Mouse (Mus musculus): Measurements from ENCODE around the gene Zfp882. TPM values are rescaled to one million over a fixed set of nuclear protein-coding genes. Genes with fewer than 3 reads are reported as not detected.
"Not testable (repeated sequence)": the region's sequence is repeated elsewhere in the genome, so short reads cannot be mapped to it uniquely, and the experiment has no call there.

Gene Zfp882
- total RNA-seq, 1 experiment from 2014 or later = 5.4 TPM

DNA sequence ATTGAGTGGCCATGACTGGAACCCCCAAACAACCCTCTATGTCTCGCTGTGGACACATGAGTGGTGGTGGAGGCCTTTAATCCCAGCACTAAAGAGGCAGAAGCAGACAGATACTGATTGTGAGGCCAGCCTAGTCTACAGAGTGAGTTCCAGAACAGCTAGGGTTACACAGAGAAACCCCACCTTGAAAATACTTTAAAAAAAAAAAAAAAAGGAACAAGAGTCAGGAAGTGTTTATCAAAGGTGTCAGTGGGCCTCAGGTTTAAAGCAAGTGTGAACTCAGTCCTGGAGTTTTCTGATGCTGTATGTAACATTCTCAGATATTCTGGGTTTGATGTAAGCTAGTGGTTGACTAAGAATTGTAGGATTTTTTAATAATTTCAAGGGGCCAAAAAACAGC lies 44.1 kb downstream of the Zfp882 start:
- no peak for DNase-seq

GRCm38 (mm10) chr8:71952961-71953700 lies 44.7 kb downstream of the Zfp882 start:
- DNase-seq = not testable (repeated sequence)

- DNase-seq = no peak
Observed at GRCm38 (mm10) chr8:71954666-71955065, 46.3 kb downstream of the Zfp882 start.

DNA sequence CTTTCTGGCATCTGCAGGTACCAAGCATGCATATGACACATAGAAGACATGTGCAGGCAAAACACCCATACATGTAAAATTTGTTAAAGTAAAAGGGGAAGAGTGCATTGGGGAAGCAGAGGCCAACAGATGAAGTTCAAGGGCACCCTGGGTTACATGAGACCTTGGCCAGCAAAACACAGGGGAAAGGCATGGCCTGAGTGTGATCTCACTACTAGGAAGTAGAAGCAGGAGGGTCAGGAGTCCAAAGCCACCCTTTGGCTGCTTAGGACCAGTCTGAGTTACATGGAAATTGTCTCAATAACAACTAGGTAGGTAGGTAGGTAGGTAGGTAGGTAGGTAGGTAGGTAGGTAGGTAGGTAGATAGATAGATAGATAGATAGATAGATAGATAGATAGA lies 52.1 kb downstream of the Zfp882 start:
- DNase-seq = no peak

GRCm38 (mm10) chr8:71961796-71962195 lies 53.4 kb downstream of the Zfp882 start:
- DNase-seq = no peak

GRCm38 (mm10) chr8:71964051-71964450 lies 55.6 kb downstream of the Zfp882 start:
- DNase-seq = peak; percentile 53

DNA sequence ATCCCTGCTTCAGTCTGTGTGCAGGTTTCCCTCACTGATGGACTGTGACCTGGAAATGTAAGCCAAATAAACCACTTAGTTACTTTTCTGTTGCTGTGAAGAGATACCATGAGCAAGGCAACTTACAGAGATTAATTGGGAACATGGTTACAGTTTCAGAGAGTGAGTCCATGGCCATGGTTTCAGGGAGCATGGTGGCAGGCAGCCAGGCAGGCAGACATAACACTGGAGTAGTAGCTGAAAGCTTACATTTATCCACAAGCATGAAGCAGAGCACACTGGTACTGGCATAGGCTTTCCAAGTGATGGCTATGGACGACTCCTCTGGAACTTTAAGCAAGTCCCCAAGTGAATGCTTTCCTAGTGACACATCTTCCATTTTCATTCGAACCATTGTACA lies 56.8 kb downstream of the Zfp882 start:
- peak; percentile 34 for DNase-seq

Other genes with a start within 250 kb of the Zfp882 start
- gene Unc13a, start 236.9 kb upstream of the Zfp882 start, total RNA-seq (2021) = 7.2 and 7.7 TPM in 2 replicates
- 17.4 and 21.4 TPM in 2 replicates for gene Jak3, start 232.3 kb upstream of the Zfp882 start, total RNA-seq (2021)
- gene Insl3, start 219.4 kb upstream of the Zfp882 start, total RNA-seq (2021) = 8.0 and 9.8 TPM in 2 replicates
- gene B3gnt3, start 206.8 kb upstream of the Zfp882 start, total RNA-seq (2021) = 5.4 and 7.4 TPM in 2 replicates
- gene Fcho1, start 182.9 kb upstream of the Zfp882 start, total RNA-seq (2021) = 5.4 and 13.9 TPM in 2 replicates
- gene Zfp709, start 26.6 kb upstream of the Zfp882 start, total RNA-seq (2021) = 7.9 and 8.2 TPM in 2 replicates
- 30.8 and 31.4 TPM in 2 replicates for gene Zfp617, start within 50 bp of the Zfp882 start, total RNA-seq (2021)
- gene Zfp961, start 42.4 kb downstream of the Zfp882 start, total RNA-seq (2021) = 22.9 and 24.3 TPM in 2 replicates
- 1.1 and 4.0 TPM in 2 replicates for gene Cyp4f18, start 101.0 kb downstream of the Zfp882 start, total RNA-seq (2021)
- gene Olfr372, start 132.6 kb downstream of the Zfp882 start, total RNA-seq (2021) = not detected in 2 replicates
- not detected in 2 replicates for gene Olfr373, start 174.6 kb downstream of the Zfp882 start, total RNA-seq (2021)
- not detected in 2 replicates for gene Olfr374, start 198.4 kb downstream of the Zfp882 start, total RNA-seq (2021)
- 286 and 295 TPM in 2 replicates for gene Tpm4, start 226.4 kb downstream of the Zfp882 start, total RNA-seq (2021)